Mouse (Mus musculus) bone marrow macrophage, adult 2 months (primary cell): Measurements from ENCODE around the gene Dhrs3.

Source experiments
- CTCF ChIP-seq: IDR thresholded peaks from 2 replicates; pipeline ENCODE4 v1.5.1; 2012; ENCODE audit warnings: low read depth, mild to moderate bottlenecking, low read length, moderate library complexity
- POLR2A ChIP-seq: IDR thresholded peaks from 2 replicates; pipeline ENCODE4 v1.6.1; 2012; ENCODE audit warnings: mild to moderate bottlenecking, low read depth, low read length, borderline replicate concordance

DNA sequence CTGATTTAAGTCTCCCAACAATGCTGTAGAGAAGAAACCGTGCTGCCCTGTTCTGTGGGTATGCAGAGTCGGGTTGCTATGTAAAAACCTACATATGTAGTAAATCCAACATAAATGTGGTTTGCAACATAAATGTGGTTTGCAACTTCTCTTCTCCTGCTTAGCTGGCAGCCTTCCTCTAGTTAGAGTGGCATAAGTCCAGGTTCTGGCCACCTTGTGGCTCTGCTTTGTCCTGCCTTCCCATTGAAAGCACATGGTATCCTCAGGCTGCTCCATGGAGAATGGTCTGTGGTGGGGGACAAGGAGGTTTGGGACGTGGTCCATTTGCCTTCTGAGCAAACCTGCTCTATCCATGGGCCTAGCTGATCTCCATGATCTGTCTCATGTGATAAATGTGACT is 58.3 kb downstream of the Dhrs3 start:
- no peak for TF ChIP-seq CTCF
- TF ChIP-seq POLR2A: no peak
